Mouse (Mus musculus): ENCODE data around the gene Ptprb. TPM values are rescaled to one million over a fixed set of nuclear protein-coding genes. Genes with fewer than 3 reads are reported as not detected.

Gene Ptprb
- total RNA-seq, 1 experiment from 2014 or later, result 62.5 TPM

DNA sequence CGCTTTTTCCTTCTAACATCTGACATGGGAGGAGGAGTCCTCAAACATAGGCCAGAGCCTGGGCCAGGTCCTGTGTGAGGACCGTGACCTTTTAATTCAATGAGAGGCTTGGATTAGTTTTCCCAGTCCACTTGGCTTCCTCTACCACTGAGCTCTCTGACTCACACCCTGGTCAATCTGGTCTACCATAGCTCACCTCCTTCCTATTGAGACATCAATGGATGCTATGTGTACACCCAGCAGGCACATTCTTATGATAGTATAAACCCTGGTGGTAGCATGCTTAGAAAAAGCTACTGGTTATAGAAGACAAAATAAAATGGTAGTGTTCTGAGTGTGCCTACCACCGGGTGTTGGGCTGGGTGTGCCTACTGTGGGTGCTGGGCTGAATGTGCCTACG lies 21.1 kb downstream of the Ptprb start:
- no peak for DNase-seq

DNA sequence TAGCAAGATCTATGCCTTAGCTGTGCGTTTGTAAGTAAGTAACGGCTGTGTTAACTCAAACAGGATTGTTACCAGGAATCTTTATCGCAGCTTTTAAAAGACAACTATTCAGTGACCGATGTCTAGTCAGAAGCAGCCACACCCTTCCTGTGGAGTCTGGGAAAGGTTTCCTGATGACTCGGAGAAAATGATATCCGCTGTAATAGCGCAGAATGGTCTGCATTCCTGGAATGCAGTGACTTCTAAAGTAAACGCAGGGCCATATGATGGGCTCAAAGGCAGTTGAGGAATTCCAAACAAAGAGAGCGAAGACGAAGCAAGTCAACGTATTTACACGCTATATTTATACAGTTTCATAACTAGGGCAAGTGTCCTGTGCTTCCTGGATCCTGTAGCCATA lies 22.5 kb downstream of the Ptprb start:
- no peak for DNase-seq

DNA sequence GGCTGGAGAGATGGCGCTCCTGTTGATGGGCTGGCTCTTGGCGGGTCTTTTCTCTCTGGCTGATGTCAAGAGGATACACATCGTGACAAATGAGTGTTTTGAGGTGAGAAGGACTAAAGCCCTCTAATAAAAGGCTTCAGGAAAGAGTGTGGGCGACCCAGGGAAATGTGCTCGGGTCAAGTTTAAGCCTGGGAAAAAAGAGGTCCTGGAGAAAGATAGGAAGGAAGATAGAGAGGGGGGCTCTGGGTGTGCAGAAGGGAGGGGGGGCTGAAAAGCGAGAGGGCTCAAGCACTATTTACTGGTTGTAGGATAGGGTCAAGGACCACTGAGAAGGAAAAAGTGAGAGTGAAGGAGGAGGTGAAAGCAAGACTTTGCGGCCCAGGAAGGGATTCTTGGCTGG lies 25.5 kb downstream of the Ptprb start:
- DNase-seq, result no peak

DNA sequence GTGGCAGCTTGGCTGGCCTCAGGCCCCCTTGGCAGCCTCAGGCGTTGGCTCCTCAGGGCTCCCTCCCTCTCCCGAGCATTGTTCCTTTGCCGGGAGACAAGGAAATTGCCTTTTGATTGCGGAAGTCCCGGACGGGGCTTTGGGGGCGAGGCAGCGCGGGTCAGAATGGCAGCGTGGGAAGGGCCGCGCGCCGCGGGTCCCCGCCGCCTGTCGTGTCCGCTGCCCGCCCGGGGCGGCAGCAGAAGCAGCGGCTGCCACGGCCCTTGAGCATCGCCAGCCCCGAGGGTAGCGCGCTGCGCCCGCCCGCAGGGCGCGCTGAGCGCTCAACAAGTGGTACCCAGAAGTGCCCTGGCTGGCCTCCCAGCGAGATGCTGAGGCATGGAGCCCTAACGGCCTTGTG lies 25.9 kb downstream of the Ptprb start:
- DNase-seq, result peak; percentile 67

DNA sequence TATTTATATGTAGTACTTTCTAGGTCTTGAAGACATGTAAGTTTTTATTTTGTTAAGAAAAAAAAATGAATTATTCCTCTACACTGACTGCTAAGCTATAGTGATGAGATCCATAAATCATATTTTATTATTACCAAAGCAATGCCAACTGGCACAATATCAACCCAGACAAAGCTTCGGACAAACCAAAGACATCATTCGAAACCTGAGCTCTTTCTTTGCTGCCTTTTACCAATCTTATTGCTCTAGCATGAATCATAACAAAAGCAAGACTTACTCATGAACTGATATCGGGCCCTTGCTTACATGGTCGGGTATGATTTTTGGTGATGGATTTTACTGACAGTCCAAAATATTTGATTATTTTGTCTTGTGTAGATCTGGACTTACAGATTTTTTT lies 29.0 kb downstream of the Ptprb start:
- no peak for DNase-seq

DNA sequence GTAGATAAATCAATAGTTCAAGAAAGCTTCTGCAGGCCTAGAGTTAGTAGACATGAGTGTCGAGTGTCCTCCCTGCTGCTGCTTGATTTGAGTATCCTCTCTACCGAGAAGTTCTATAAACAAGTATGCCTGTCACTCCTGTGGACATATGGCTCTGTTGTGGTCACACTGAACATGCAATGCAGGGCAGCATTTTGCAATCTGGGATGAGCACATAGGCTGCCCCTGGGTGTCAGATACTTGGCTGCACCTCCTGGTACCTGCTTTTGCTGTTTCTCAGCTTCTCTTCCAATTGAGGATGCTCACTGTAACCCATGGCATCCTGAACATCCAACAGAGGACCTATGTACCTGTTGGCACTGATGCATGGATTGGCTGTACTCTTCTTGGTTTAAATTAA lies 34.1 kb downstream of the Ptprb start:
- DNase-seq, result no peak

DNA sequence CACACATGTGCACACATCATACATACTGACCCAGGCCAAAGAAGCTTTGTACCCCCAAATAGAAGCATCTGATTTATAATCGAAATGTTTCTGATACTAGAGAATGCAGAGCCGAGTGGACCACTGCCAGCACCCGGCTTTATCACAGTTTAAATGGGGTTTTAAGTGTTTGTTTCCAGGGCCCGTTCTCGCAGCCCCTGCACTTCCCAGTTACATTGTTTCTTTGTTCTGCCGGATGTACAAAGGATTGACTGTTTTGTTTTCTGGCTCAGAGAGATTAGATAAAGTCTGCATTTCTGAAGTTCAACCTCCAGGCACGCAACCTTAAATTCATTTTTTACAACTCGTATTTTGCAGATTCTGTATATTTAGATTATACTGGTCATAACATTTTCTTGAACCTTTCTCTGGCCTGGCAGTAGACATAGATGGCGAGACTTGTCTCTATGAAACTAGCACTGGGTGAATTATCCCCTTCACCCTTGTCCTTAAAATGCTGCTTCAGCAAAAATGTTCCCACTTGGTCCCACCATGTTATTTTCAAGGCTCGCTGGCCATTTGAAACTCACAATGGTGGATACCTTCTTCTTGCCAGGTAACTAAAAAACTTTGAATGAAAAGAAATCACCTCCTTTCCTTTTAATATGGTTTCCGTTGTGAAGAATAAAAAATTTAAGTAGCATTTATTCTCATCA lies 35.3 kb downstream of the Ptprb start:
- peak; percentile 21 for DNase-seq

DNA sequence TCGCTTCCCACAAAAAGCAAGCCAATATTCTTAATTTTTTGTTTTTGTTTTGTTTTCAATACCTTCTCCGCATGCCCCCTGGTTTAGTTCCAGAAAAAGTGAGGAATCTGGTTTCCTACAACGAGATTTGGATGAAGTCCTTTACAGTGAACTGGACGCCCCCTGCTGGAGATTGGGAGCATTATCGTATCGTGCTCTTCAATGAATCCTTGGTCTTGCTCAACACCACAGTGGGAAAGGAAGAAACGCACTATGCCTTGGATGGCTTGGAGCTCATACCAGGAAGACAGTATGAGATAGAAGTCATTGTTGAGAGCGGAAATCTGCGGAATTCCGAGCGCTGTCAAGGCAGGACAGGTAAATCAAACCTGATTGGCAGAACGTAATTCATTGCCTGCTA lies 43.9 kb downstream of the Ptprb start:
- DNase-seq, result peak; percentile 90

DNA sequence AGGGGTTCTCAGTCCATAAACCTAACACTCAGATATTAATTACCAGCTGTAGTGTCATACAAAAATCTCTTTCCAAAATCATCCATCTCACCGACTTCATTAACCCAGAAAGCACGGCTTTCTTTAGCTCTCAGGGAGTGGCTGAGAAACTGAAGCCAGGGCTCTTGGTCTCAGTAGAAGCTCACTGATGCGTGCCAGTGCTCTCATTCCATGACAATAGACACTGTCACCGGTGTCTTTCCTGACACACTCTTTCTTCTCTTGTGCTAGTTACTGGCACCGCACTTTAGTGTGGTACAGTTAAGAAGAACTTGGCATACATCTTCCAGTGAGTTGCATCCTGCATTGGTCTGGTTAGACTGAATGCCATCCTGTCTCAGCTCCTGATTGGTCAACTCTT lies 53.8 kb downstream of the Ptprb start:
- DNase-seq, result no peak

DNA sequence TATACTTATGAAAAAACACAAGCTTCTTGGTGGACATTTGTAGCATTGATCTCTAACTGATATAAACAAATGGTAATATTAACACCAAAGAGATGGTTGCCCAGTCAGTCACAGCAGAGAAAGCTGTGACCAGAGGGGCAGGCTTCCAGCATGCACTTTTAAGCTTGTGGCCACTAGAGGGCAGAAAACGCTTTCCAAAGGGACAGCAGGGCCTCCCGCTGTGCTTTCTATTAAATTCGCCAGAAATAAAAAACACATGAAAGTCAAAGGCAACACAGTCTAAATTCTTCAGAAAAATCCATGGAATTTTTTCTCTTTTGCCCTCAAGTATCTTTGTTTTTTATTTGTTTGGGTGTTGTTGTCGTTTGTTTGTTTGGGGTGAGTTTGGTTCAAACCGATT lies 55.1 kb downstream of the Ptprb start:
- peak; percentile 88 for DNase-seq

DNA sequence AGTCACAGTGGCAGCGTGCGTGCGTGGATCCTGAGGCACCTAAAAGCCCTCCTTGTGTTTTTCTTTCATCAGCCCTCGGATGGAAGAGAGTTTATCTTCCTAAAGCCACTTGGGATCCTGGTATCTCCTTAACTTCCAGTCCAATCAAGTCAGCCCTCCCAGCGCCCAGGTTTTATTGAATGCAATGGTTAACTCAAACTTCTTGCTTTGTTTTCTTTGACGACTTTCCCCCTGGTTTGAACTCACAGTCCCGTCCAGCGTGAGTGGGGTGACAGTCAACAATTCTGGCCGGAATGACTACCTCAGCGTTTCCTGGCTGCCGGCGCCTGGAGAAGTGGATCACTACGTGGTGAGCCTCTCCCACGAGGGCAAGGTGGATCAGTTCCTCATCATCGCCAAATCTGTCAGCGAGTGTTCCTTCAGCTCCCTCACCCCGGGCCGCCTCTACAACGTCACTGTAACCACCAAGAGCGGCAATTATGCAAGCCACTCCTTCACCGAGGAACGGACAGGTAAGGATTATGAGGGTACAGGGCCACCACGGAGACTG lies 55.7 kb downstream of the Ptprb start:
- DNase-seq, result no peak

DNA sequence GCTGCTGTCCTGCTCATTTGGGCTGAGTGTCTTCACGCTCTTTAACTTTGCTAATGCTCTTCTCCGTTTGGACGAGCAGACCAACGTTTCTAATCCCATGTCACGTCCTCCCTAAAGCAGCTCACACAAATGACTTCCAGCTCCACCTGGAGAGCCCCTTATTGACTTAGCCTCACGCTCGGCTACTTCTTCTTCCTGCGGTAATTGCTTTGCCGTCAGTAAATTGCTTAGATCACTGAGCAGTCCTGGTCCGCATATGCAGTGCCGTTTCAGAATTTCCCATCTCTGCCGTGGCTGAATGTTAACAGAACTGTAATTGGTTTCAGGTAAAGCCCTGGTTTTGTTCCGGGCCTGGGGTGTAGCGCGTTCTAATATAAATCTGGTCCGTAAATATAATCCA lies 58.3 kb downstream of the Ptprb start:
- DNase-seq, result no peak

DNA sequence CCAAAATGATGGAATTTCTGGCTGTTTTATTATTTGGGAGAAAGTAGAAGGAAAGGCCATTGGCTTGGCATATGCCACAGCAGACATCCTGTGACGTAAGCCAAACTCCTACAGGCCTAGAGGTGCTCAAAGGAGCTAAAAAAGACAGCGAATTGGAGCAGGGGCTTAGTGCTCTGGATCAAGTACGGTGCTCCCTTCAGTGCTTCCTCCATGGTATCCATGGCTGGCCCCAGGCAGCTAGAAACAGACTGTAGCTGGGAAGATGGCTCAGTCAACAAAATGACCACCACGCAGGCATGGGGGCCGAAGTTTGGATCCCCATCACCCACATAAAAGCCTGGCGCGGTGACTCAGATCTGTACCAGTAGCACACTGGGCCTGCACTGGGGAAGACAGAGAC lies 58.8 kb downstream of the Ptprb start:
- DNase-seq, result no peak

DNA sequence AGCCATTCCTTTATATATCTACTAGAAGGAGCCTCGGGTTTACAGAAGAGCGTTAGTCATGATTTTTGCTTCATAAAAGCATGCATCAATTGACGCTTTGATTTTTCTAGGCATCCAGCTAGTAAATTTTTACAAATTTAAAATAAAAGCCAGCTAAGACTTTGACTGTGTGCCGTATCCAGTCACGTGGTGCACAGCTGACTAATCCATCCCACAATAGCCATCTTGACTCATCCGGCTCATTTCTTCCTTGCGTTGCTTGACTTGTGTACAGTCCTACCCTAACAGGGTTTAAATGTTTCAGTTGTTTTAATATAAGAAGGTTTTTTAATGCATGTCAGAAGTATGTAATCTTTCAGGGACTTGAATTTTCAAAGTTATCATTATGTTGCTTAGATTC lies 60.0 kb downstream of the Ptprb start:
- no peak for DNase-seq

DNA sequence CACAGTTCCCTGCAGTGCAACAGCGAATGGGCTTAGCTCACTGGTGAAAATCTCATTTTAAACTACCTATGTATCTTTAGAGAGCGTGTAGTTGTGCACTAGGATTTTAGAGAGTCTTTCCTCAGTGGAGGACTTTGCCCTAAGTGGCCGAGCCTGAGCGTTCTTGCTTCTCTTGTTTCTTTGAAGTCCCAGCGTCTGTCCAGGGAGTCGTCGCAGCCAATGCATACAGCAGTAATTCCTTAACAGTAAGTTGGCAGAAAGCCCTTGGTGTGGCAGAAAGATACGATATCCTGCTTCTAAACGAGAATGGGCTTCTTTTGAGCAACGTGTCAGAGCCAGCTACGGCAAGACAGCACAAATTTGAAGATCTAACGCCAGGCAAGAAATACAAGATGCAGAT lies 65.9 kb downstream of the Ptprb start:
- no peak for DNase-seq

DNA sequence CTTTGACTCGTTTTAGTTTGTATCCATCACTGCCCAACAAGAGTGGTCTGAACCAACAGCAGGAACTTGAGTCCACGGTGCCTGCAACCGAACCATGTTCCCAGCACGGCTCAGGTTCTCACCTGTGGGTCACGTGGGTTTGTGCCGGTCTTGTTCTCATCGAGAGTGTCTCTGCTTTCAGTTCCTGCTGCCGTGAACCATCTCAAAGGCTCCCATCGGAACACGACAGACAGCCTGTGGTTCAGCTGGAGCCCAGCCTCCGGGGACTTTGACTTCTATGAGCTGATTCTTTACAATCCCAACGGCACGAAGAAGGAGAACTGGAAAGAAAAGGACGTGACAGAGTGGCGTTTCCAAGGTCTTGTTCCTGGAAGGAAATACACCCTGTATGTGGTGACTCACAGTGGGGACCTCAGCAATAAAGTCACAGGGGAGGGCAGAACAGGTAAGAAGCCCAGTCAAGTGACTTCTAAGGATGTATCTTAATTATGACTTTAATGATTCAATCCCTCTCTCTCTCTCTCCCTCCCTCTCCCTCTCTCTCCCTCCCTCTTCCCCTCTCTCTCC lies 71.4 kb downstream of the Ptprb start:
- no peak for DNase-seq

DNA sequence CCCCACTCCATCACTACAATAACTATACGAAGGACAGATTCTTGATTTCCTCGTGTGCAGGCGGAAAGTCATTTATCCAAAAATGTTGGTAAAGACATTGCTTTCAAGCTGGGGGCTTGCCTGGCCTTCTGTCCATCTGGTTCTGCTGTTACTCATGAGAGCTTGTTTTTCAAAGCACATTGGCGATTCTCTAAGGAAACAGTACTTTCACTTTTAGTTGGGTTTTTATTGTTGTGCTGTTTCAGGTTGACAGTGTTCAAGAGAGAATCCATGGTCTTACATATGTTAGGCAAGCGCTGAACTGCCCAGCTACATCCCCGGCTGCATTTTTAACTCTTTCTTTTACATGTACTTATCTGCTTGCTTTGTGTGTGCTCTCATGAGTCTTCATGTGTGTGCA lies 73.7 kb downstream of the Ptprb start:
- DNase-seq, result no peak

DNA sequence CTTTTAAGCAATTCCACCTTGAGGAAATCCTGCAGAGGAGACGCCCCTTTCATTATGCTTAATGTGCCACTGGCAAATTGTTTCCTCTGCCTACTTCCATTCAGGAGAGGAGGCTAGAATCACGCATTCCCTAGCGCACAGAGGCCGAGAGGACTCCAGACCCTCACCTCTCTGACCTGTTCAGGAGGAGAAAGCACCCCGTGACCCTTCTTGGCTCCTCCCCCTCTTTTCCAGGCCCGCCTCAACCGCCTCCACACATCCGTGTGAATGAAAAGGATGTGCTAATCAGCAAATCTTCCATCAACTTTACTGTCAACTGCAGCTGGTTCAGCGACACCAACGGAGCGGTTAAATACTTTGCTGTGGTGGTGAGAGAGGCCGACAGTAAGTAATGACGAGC lies 75.2 kb downstream of the Ptprb start:
- no peak for DNase-seq

DNA sequence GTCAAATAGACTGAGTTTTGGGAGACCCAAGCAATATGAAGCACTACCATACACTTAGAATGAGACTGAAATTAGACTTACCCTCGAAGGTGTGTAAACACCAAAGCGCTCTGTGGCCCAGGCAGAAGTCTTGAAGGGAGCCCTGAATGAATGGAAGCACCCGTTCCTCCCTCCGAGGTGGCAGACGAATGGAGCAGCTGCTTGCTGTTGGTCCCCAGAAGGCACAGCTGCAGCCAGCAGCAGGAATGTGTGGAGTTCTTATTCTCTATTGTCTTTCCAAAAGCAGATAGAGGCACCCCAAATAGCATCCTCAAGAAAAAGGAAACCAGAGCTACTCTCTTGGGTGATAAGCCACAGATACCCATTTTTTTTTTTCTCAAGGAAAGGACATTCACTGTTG lies 79.0 kb downstream of the Ptprb start:
- no peak for DNase-seq

DNA sequence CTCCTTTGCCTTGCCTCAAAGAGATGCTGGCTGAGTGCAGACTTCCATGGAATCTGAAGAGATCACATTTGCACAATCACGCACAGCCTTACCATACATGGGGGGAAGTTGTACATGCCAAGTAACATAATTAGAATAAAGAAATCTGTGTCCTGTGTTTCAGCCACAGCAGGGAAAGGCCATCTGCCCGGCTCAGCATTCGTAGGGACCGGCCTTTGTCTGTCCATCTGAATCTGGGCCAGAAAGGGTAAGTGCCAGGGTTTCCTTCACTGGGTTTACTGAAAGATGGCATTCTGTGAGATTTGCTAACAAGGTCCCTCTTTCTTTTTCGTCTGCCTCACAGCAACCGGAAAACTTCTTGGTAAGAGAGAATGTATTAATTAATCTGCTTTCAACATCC lies 86.9 kb downstream of the Ptprb start:
- DNase-seq, result no peak

DNA sequence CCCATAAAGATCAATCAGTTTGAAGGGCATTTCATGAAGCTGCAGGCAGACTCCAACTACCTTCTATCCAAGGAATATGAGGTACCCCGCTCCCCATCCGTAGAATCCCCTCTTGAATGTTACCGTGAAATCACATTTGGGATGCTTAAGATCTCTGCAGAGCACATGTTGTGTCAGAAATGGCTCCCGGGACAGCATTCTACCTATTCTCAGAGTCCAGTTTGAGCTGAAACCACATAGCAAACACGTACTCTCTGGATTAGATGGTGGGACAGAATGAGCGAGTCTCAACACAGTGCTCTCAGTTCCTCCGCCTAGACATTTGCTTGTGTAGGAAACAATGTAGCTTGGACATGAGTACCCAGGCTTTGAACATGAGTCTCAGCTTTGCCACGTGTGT lies 87.3 kb downstream of the Ptprb start:
- no peak for DNase-seq

DNA sequence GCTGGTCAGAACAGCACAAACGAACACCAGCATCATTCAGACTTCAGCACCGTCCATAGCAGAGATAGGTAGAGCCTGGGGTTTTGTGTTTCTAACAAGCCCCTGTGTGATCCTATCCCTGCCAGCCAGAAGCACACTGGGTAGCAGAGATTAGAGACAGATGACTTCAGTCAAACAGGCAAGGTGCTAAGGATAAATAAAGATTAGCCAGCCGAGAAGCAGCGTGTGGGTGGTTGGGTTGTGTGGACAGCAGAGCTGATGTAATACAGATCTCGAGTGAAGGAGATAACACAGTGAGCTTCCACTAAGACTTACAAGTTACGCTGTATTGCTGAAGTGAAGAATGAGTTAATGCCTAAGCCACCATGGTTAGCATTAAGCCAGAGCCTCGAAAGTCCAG lies 89.4 kb downstream of the Ptprb start:
- DNase-seq, result no peak

DNA sequence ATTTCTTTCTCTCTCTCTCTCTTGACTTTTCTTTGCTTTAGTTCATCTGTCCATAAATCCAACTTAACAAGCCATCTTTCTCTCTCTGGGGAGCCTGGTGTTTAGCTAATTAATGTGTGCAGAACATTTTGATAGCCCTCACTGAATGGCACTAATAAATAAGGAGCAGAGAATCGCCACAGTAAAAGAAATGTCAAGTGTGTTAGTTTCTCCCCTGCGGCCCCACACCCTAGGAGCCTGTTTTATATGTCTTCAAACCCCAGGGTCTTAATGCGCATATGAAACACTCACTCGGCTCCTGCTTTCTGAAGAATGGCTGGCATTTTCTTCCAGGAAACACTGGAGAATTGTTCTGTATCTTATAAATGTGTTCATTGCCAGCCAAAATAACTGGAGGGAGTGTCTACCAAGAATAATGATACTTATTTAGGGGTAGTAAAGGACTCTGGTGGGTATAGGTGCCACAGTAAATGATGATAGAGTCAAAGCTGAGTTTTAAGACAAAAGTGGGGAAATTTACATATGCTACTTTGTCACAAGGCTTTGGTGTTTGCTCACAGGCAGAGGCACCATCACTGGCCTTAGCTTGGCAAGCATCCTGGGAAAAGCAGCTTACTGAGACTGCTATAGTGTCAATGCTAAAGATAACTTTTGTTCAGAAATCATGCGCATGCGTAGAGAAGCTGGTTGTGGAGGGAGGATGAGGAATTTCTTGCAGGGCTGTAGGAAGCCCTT lies 95.8 kb downstream of the Ptprb start:
- no peak for DNase-seq

DNA sequence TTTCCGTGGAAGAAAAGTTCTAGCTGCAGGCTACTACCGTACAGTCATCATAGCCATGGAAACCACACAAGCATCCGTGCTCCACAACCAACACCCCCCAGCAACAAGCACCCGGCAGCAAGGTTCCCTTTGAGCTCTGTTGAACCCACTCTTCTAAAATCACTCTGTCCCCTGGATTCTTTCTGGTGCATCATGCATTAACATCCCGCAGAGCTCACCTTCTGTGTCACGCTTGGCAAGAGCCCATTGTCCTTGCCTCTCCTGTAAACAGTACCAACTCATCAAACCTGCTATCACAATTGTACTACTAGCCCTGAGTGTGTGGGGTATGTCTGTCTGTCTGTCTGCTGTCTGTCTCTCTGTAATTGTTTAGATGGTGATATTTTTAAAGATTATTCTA lies 98.8 kb downstream of the Ptprb start:
- DNase-seq, result no peak

Data from adrenal gland, postnatal 14 days (tissue).